Mouse (Mus musculus) C2C12 (cell line): Measurements from ENCODE around the gene Dhx37.

Source experiments
- CTCF ChIP-seq: IDR thresholded peaks from one replicate; pipeline ENCODE4 v1.5.1; 2011; ENCODE audit not compliant: control insufficient read depth, insufficient read depth, insufficient read length
- MAX ChIP-seq: IDR thresholded peaks from one replicate; pipeline ENCODE4 v1.6.1; 2011; ENCODE audit warnings: mild to moderate bottlenecking, control low read depth
- USF1 ChIP-seq: IDR thresholded peaks from one replicate; pipeline ENCODE4 v1.6.1; 2011; ENCODE audit warnings: low read depth, mild to moderate bottlenecking, control low read depth, moderate library complexity

DNA sequence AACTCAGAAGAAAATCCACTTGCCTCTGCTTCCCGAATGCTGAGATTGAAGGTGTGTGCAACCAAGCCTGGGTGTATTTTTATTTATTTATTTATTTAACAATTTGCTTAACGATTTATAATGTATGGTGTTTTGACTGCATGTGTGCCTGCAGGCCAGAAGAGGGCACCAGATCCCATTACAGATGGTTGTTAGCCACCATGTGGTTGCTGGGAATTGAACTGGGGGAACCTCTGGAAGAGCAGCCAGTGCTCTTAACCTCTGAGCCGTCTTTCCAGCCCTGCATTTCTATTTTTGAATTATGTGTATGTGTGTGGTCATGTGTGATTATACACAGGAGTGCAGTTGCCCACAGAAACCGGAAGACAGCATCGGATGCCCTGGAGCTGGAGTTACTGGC, 9.4 kb upstream of the Dhx37 start:
- no peak for TF ChIP-seq CTCF
- TF ChIP-seq MAX: no peak
- TF ChIP-seq USF1: no peak
